Mouse (Mus musculus) left cerebral cortex, postnatal 10 days (tissue): ENCODE data around the gene Doc2g. TPM values are rescaled to one million over a fixed set of nuclear protein-coding genes. Genes with fewer than 3 reads are reported as not detected.
"Not testable (repeated sequence)": the region's sequence is repeated elsewhere in the genome, so short reads cannot be mapped to it uniquely, and the experiment has no call there.

ENCODE experiments used
- DNase-seq, 2 experiments: peaks; one replicate each; pipeline ENCODE4 v3.0.0; 2021 to 2022; ENCODE audit warnings: low spot score in 2 of 2, mixed read lengths in 1 of 2; ENCODE audit errors: extremely low spot score in 1 of 2
- intact Hi-C: fragments of 180-260 bp; cut with DNase I; formaldehyde crosslinking; loops from one replicate; pipeline ENCODE4 v1.15.1; 2025
- total RNA-seq, 2 experiments: library from RNA; stranded (reverse); gene quantifications; 2 replicates each; pipeline ENCODE4 v1.2.3; 2021

Gene Doc2g
- total RNA-seq = 1 to 10 TPM; 3.3 to 4.1 TPM

DNA sequence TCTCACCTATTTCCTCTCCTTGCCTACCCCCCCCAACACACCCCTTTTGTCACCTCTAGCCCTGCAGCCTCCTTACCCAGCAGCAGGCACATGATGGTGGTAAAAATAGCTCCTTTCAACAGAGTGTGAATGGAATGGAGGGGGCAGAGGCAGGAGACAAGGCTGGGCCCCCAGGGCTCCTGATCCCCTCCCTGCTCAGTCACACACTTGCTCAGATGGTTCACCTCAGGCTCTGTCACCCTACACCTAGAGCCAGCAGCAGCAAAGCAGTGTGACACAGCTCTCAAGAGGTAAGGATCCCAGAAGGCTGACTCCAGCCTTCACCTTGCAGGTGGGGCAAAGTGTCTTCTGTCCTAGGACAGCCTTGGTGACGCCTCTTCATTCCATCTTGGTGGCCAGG is at the start of gene Doc2g:
Gene Doc2g (plus strand): TSS at position 202 of the 400 bp plus-strand sequence.
- intact Hi-C loops = no loop called here
- peak in 1 of 2 experiments; percentile 18 for DNase-seq

DNA sequence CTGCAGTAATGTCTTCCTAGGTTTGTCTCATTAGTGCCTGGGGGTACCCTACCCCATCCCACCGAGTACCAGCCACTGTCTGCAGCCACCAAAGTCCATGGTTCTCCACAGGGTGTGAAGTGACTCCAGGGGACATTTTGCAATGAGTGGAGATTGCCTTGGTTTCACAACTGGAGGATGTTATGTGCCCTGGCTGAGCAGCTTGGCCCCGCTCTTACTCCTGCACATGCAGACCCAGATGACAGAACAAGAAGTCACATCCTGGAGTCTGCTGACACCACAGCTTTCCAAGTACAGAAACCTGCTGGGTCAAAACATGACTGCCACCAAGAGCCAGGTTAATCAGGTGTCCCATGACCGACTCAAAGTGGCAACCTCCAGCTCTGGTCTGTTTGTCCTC is 48.1 kb upstream of the Doc2g start:
- intact Hi-C loops = no loop called here
- no peak for DNase-seq

- intact Hi-C loops = no loop called here
- no peak for DNase-seq
These were observed 47.3 kb upstream of the Doc2g start for GRCm38 (mm10) chr19:3955804-3956203.

GRCm38 (mm10) chr19:3957296-3958036 is 45.6 kb upstream of the Doc2g start:
- DNase-seq, intact Hi-C loops: not testable (repeated sequence)

- intact Hi-C loops = no loop called here
- DNase-seq = no peak
These were observed 44.6 kb upstream of the Doc2g start, which contains the start of gene Aldh3b3 for GRCm38 (mm10) chr19:3958470-3958869. TSS of gene Aldh3b3 (plus strand) at chr19:3958645.

GRCm38 (mm10) chr19:3959030-3959429 is 44.1 kb upstream of the Doc2g start:
- intact Hi-C loops = no loop called here
- DNase-seq = no peak

DNA sequence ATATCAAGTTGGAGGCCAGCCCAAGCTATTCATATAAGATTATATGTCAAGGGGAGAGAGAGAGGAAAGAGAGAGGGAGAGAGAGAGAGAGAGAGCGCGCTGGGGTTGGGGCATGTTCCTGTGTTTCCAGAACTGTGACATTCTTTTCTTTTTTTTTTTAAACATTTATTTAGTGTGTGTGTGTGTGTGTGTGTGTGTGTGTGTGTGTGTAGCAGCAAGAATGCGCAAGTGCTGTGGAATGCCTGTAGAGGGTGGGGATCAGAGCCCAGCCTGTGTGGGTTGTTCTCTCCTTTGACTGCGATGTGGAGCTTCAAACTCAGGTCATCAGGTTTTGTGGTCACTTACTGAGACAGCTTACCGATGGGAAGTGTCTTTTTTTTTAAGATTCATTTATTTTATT is 42.9 kb upstream of the Doc2g start:
- no peak for DNase-seq
- intact Hi-C loops = no loop called here

DNA sequence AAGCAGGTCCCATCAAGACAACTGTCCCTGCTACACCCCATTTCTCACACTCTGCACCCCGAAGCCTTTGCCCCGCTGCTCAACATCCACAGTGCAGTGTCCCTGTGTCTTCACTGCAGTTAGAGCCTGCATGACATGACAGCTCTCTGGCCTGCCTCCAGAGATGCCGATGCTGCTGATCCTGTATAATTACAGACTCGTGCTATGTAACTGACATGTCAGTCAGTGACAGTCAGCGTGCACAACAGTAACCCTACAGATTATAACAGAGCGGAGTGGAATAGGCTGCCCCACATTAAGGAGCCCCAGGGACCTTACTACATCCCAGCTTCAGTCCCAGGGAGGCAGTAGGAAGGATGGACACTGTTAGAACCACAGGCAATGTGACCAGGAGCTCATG is 41.3 kb upstream of the Doc2g start:
- DNase-seq, intact Hi-C loops: not testable (repeated sequence)

DNA sequence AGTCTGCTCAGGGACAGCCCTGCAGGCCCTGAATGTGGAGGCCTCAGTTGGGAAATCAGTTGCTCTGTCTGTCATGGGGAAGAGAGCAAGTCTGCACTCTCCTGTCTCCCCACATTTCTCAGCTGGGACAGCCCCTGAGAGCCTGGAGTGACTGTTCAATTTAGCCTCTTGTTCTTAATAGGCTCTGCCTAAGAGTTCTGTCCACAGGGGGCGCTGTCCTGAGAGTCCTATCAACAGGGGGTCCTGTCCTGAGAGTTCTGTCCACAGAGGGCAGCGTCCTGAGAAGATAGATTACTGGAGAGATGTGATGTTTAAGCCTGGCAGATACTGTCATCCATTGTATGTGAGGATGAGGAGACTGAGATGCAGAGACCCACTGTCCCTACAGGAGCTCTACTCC is 40.6 kb upstream of the Doc2g start:
- intact Hi-C loops = no loop called here
- peak in 1 of 2 experiments; percentile 55 for DNase-seq

DNA sequence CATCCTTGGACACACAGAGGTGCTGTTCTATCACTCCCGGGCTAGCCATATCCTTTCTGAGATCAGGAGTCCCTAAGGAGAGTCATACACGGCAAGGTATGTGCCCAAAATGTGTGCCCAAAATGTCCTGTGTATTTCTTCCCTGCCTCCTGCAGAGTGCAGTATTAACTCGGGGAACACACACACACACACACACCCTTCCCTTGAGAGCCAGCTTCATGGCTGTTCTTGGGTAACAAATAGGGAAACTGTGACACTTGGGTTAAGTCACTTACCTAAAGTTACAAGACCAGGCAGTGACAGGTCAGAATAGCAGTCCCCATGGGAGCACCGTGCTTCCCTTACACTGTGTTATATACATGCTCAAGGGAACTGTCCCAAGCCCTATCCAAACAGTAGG is 39.1 kb upstream of the Doc2g start:
- intact Hi-C loops = no loop called here
- DNase-seq = no peak

DNA sequence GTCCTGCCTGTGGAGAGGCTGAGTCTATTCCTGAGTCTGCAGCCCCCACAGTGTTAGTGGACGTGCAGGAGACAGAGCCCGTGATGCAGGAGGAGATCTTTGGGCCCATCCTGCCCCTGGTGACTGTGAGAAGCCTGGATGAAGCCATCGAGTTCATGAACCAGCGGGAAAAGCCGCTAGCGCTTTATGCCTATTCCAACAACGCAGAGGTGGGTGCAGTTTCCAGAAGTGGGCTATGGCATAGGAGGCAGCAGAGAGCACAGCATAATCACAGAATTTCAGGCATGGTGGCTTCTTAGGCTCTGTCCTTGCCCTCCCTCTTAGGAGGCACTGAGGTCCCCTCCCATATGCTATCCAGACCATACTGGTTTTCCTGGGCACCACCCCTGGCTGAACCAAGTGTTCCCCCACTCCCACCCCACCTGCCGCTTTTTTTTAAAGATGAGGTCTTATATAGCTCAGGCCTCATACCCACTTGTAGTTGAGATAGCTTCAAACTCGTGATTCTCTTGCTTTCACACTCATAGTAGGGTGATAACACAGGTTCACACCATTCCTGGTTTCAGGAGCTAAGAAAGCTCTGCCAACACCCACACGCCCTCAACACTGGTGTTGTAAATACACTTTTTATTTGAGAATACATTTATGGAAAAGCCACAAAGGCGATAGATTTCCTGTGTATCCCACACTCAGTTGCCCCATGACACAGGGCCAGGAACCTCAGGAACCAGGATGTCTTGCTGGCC is 36.6 kb upstream of the Doc2g start:
- intact Hi-C loops = no loop called here
- no peak for DNase-seq

GRCm38 (mm10) chr19:3967258-3967657 is 35.9 kb upstream of the Doc2g start:
- intact Hi-C loops = no loop called here
- no peak for DNase-seq

DNA sequence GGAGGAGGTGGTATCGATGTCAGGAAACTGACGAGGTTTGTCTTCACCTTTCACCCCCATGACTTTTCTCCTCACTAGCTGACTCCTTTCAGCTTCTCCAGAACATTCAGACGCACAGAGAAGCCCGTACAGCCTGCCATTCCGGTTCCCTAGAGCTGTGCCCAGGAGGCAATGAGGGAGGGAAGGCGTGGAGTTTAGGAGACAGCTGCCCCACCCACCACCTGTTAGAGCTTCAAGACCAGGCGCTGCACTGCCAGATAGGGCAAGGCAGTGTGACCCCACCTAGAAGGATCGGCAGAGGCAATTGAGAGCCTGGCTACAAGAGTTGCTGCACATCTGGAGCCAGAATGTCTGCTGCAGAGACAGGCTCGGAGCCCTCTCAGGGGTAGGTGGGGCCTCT is 30.9 kb upstream of the Doc2g start, which contains the start of gene Aldh3b2:
Gene Aldh3b2 (plus strand): TSS at position 100 of the 400 bp plus-strand sequence.
- no peak for DNase-seq
- intact Hi-C loops = no loop called here

GRCm38 (mm10) chr19:3974608-3975007 is 28.5 kb upstream of the Doc2g start:
- intact Hi-C loops, DNase-seq: not testable (repeated sequence)

GRCm38 (mm10) chr19:3975866-3976265 is 27.2 kb upstream of the Doc2g start:
- intact Hi-C loops = no loop called here
- DNase-seq = no peak

- intact Hi-C loops = loop anchor here (5.0 kb wide), 1 partner anchor 33 kb away; no protein-coding TSS in a partner anchor
- DNase-seq = peak; percentile 78 to 82
These were observed 22.8 kb upstream of the Doc2g start for GRCm38 (mm10) chr19:3980309-3980708.

DNA sequence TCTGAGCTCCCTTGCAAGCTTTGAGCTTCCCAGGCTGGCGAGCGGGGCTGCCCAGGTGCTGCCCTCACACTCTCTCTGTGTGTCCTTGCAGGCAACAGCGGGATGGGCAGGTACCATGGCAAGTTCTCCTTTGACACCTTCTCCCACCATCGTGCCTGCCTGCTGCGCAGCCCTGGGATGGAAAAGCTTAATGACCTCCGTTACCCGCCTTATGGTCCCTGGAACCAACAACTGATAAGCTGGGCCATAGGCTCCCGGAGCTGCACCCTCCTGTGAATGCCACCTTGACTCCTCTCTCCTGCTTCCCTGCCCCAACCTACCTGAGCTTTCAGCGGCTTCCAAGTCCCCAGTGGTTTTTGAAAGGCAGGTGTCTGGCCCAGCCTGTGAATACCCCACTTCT is 22.2 kb upstream of the Doc2g start:
- intact Hi-C loops = loop anchor here (5.0 kb wide), 1 partner anchor 34 kb away; no protein-coding TSS in a partner anchor
- DNase-seq = no peak

GRCm38 (mm10) chr19:3983527-3984200 is 19.4 kb upstream of the Doc2g start:
- intact Hi-C loops = loop anchor here (5.0 kb wide), 1 partner anchor 36 kb away; no protein-coding TSS in a partner anchor
- no peak for DNase-seq

- intact Hi-C loops = no loop called here
- DNase-seq = no peak
These were observed 17.8 kb upstream of the Doc2g start for GRCm38 (mm10) chr19:3985261-3985681.
